Mouse (Mus musculus) forebrain, postnatal 0 days (tissue): ENCODE measurements around the gene Foxn3. TPM values are rescaled to one million over a fixed set of nuclear protein-coding genes. Genes with fewer than 3 reads are reported as not detected.

Experiments used
- ATAC-seq: fragments of 200-750 bp; cut with Nextera tagmentation; 2 replicates; pipeline ENCODE4 v1.8.0; 2017; ENCODE audit warnings: mild to moderate bottlenecking, moderate library complexity
- DNase-seq: peaks from one replicate; pipeline ENCODE4 v3.0.0-alpha.2; 2015
- H3K27ac ChIP-seq: fragments of 300-500 bp; sonication (generic); 2 replicates; pipeline ENCODE4 v1.5.1; 2014; ENCODE audit warnings: low read depth, mild to moderate bottlenecking, antibody characterized with exemption, low read length, moderate library complexity, mixed read lengths
- H3K27me3 ChIP-seq: fragments of 300-500 bp; sonication (generic); 2 replicates; pipeline ENCODE4 v1.6.1; 2014; ENCODE audit warnings: mild to moderate bottlenecking, low read length, mixed read lengths; ENCODE audit not compliant: insufficient read depth
- H3K36me3 ChIP-seq: fragments of 300-500 bp; sonication (generic); 2 replicates; pipeline ENCODE4 v1.6.1; 2014; ENCODE audit warnings: mild to moderate bottlenecking, moderate library complexity; ENCODE audit not compliant: insufficient read depth
- H3K4me1 ChIP-seq: fragments of 300-500 bp; sonication (generic); 2 replicates; pipeline ENCODE4 v1.6.1; 2014; ENCODE audit warnings: antibody characterized with exemption; ENCODE audit not compliant: insufficient read depth
- H3K4me2 ChIP-seq: fragments of 300-500 bp; sonication (generic); 2 replicates; pipeline ENCODE4 v1.6.1; 2014; ENCODE audit warnings: low read depth, mild to moderate bottlenecking, moderate library complexity
- H3K4me3 ChIP-seq: fragments of 300-500 bp; sonication (generic); 2 replicates; pipeline ENCODE4 v1.5.1; 2014; ENCODE audit warnings: low read depth, low read length, mixed read lengths
- H3K9ac ChIP-seq: fragments of 300-500 bp; sonication (generic); 2 replicates; pipeline ENCODE4 v1.6.1; 2014; ENCODE audit warnings: mild to moderate bottlenecking
- H3K9me3 ChIP-seq: fragments of 300-500 bp; sonication (generic); 2 replicates; pipeline ENCODE4 v1.6.1; 2016; ENCODE audit warnings: low read length
- CTCF ChIP-seq: sonication (generic); IDR thresholded peaks from 2 replicates; pipeline ENCODE4 v1.5.1; 2016; ENCODE audit warnings: antibody characterized with exemption, control low read depth, low read depth
- WGBS: fragments of 180-500 bp; shearing (Covaris S2); extraction: QIAGEN DNeasy Blood & Tissue Kit; methylation state at CpG from one replicate; pipeline ENCODE4 v1.1.7; 2014; 5-methylcytosine and 5-hydroxymethylcytosine counted together
- polyA plus RNA-seq: library from polyadenylated mRNA; unstranded; fragments of >200 nt; fragmentation: Nextera tagmentation; extraction: Ambion mirVana; gene quantifications from 2 replicates; pipeline ENCODE4 v1.2.1, GENCODE M21; 2015
- total RNA-seq: library from RNA; depleted of rRNA; stranded (reverse); fragments of >200 nt; gene quantifications from 2 replicates; pipeline ENCODE4 v1.2.3, GENCODE M21; 2014

The Foxn3 gene
- total and polyA plus RNA-seq, 2 experiments from 2014 or later: 32.8 to 61.3 TPM

- H3K9ac ChIP-seq: no peak overlapping the region
- ATAC-seq (no peak), DNase-seq (no peak)
- H3K4me3 ChIP-seq: no peak overlapping the region
- no peak overlapping the region for H3K4me2 ChIP-seq
- TF ChIP-seq CTCF: no peak
- WGBS: 87% methylated on average over 3 of the region's 3 CpGs
- H3K4me1 ChIP-seq: no peaks in the 10 kb centered on the region; the same call in 1 of the 2 replicates
- no peaks in the 10 kb centered on the region for H3K27me3 ChIP-seq
- no peak overlapping the region for H3K27ac ChIP-seq
- H3K36me3 ChIP-seq: no peaks in the 10 kb centered on the region
- H3K9me3 ChIP-seq: no peaks in the 10 kb centered on the region
Measured at GRCm38 (mm10) chr12:99515481-99515880, 47.9 kb downstream of the Foxn3 start.

DNA sequence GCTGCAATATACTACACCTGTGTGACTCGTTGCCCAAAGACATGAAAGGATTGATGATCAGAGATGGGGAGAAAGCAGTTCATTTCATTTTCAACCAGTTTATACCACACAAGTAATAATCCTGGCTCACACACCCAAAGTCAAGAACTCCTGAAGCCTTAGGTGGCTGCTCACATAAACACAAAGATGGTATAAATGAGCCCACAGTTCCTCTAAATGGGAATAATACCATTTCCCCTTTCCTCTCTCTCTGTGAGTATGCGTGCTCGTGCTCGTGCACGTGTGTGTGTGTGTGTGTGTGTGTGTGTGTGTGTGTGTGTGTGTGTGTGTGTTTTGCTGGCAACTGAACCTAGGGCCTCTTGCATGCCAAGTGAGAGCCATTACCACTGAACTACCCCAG is 51.7 kb downstream of the Foxn3 start:
- DNase-seq: no peak
- no peak for TF ChIP-seq CTCF
- Histone ChIP-seq H3K9me3 (no peaks in the 10 kb centered on the region), H3K36me3 (no peaks in the 10 kb centered on the region), H3K4me1 (no peaks in the 10 kb centered on the region), H3K27me3 (no peaks in the 10 kb centered on the region), H3K4me2 (no peak overlapping the region), H3K27ac (no peak overlapping the region), H3K4me3 (no peak overlapping the region), H3K9ac (no peak overlapping the region)
- 93% methylated on average over 5 of the region's 5 CpGs for WGBS
- ATAC-seq: no peak

DNA sequence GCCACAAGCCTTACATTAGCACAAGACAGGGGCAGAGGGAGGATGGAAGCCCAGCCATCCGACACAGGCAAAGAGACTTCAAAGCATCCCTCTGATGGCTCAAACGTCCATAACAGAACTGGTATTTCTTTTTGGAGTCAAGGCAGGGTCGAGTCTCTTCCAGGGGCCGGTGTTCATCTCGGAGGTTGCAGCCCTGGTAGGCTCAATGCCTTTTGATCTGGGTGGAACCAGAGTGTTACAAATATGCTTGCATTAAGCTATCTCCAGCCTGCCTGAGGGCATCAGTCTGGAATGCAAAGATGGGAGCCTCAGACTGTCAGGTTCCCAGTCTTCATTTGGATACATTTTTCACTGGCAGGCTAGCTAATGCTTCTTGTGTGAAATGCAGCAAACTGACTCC is 52.6 kb downstream of the Foxn3 start:
- Histone ChIP-seq H3K9ac (no peak overlapping the region), H3K27ac (no peak overlapping the region), H3K4me2 (no peak overlapping the region), H3K4me3 (no peak overlapping the region), H3K9me3 (no peaks in the 10 kb centered on the region), H3K27me3 (no peaks in the 10 kb centered on the region), H3K4me1 (no peaks in the 10 kb centered on the region), H3K36me3 (no peaks in the 10 kb centered on the region)
- DNase-seq (no peak), ATAC-seq (no peak)
- no peak for TF ChIP-seq CTCF
- WGBS: 71% methylated on average over 5 of the region's 5 CpGs

GRCm38 (mm10) chr12:99502225-99502624 is 61.2 kb downstream of the Foxn3 start:
- DNase-seq (no peak), ATAC-seq (no peak)
- H3K27me3 ChIP-seq: no peaks in the 10 kb centered on the region
- no peaks in the 10 kb centered on the region for H3K9me3 ChIP-seq
- no peak overlapping the region for H3K9ac ChIP-seq
- peaks cover 13% of the 10 kb centered on the region for H3K4me1 ChIP-seq
- no peak overlapping the region for H3K27ac ChIP-seq
- no peaks in the 10 kb centered on the region for H3K36me3 ChIP-seq
- 95% methylated on average over 4 of the region's 4 CpGs for WGBS
- no peak overlapping the region for H3K4me3 ChIP-seq
- no peak for TF ChIP-seq CTCF
- no peak overlapping the region for H3K4me2 ChIP-seq

GRCm38 (mm10) chr12:99498978-99499694 is 64.2 kb downstream of the Foxn3 start:
- H3K4me2 ChIP-seq: peak overlapping the region; percentile 41
- WGBS: 22% methylated on average over 9 of the region's 9 CpGs
- H3K27ac ChIP-seq: peak overlapping the region; percentile 41; the same call in 1 of the 2 replicates
- H3K36me3 ChIP-seq: no peaks in the 10 kb centered on the region
- ATAC-seq (peak; percentile 84), DNase-seq (peak; percentile 78)
- H3K4me1 ChIP-seq: peaks cover 13% of the 10 kb centered on the region
- H3K27me3 ChIP-seq: no peaks in the 10 kb centered on the region
- no peaks in the 10 kb centered on the region for H3K9me3 ChIP-seq
- H3K9ac ChIP-seq: no peak overlapping the region
- no peak overlapping the region for H3K4me3 ChIP-seq
- no peak for TF ChIP-seq CTCF

DNA sequence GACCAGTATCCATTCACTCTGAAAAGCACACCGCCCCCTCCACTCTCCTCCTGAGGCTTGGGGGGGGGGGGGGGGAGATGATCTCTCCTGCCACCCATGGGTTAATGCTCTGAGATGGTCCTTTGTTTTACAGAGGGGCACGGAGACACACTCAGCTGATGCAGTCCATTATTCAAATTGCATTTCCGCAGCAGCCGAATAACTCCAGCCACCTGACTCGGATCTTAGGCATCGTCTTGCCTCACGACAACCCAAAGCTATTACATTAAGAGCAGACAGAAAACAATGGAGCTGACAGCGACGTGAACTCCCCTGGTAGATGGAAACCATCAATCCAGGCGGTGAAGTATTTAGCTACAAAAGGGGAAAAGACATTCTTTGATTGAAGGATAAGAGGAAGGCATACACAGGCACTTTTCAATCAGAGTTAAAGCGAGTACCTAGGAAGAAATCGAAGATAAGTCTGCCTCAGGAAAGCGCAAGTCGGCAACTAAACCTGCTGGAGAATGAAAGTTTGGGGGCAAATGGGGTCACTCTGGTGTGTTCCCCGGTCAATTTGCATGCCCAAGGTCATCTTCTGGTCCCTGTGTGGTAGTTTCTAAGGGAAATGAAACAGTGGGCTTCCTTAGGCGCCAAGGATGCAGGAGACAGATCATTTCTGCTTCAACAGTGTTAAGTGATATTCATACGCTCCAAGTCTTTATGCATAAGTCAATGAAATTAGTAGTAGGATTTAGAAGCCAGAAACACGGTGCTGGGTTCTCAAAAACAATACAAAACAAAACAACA is 65.0 kb downstream of the Foxn3 start:
- no peak for TF ChIP-seq CTCF
- H3K36me3 ChIP-seq: no peaks in the 10 kb centered on the region
- peak overlapping the region; percentile 41 for H3K4me2 ChIP-seq
- ATAC-seq (peak; percentile 67), DNase-seq (peak; percentile 42)
- H3K4me1 ChIP-seq: peaks cover 13% of the 10 kb centered on the region
- H3K9ac ChIP-seq: peak overlapping the region; percentile 41
- H3K4me3 ChIP-seq: peak overlapping the region; percentile 20
- no peaks in the 10 kb centered on the region for H3K9me3 ChIP-seq
- H3K27me3 ChIP-seq: no peaks in the 10 kb centered on the region
- peak overlapping the region; percentile 41; the same call in 1 of the 2 replicates for H3K27ac ChIP-seq
- WGBS: 24% methylated on average over 18 of the region's 18 CpGs

GRCm38 (mm10) chr12:99496945-99497344 is 66.4 kb downstream of the Foxn3 start:
- no peak for TF ChIP-seq CTCF
- peaks cover 13% of the 10 kb centered on the region for H3K4me1 ChIP-seq
- no peak for DNase-seq
- H3K27ac ChIP-seq: no peak overlapping the region
- H3K9me3 ChIP-seq: no peaks in the 10 kb centered on the region
- H3K4me2 ChIP-seq: no peak overlapping the region
- H3K36me3 ChIP-seq: no peaks in the 10 kb centered on the region
- H3K4me3 ChIP-seq: no peak overlapping the region
- no peak overlapping the region for H3K9ac ChIP-seq
- 83% methylated on average over 3 of the region's 3 CpGs for WGBS
- ATAC-seq: no peak
- no peaks in the 10 kb centered on the region for H3K27me3 ChIP-seq
